Mouse (Mus musculus) G1E (cell line): ENCODE measurements around the gene Thrap3. TPM values are rescaled to one million over a fixed set of nuclear protein-coding genes. Genes with fewer than 3 reads are reported as not detected.
"Not testable (repeated sequence)": the region's sequence is repeated elsewhere in the genome, so short reads cannot be mapped to it uniquely, and the experiment has no call there.

Experiments used
- ATAC-seq: 2 replicates; pipeline ENCODE4 v1.8.0; 2016; ENCODE audit warnings: mild to moderate bottlenecking; ENCODE audit not compliant: insufficient number of reproducible peaks, poor library complexity, low FRiP score, severe bottlenecking; ENCODE audit errors: extremely low read depth
- DNase-seq: peaks from one replicate; pipeline ENCODE4 v3.0.0; 2012; ENCODE audit warnings: low spot score
- H3K27me3 ChIP-seq: 2 replicates; pipeline ENCODE4 v1.6.1; 2012; ENCODE audit warnings: mild to moderate bottlenecking, low read length, inconsistent platforms; ENCODE audit not compliant: insufficient read depth
- H3K36me3 ChIP-seq: replicated peaks from 2 replicates; pipeline ENCODE3; 2012; ENCODE audit warnings: mild to moderate bottlenecking, inconsistent platforms
- H3K4me1 ChIP-seq: 2 replicates; pipeline ENCODE4 v1.6.1; 2012; ENCODE audit warnings: low read depth, low read length, inconsistent platforms, mixed read lengths; ENCODE audit not compliant: insufficient read depth
- H3K4me3 ChIP-seq: 2 replicates; pipeline ENCODE4 v1.5.1; 2012; ENCODE audit warnings: low read depth, mild to moderate bottlenecking, inconsistent platforms, low read length, moderate library complexity, mixed read lengths
- H3K9me3 ChIP-seq: replicated peaks from 2 replicates; pipeline ENCODE4 v1.6.1; 2012; ENCODE audit warnings: inconsistent platforms
- CTCF ChIP-seq: IDR thresholded peaks from 2 replicates; pipeline ENCODE4 v1.5.1; 2012; ENCODE audit warnings: low read depth, low read length, inconsistent platforms, mixed read lengths
- GATA1 ChIP-seq: IDR thresholded peaks from 2 replicates; pipeline ENCODE4 v1.6.1; 2012; ENCODE audit warnings: borderline replicate concordance, low read length, inconsistent platforms, mixed read lengths
- GATA2 ChIP-seq: IDR thresholded peaks from 2 replicates; pipeline ENCODE4 v1.6.1; 2012; ENCODE audit warnings: low read depth, low read length, inconsistent platforms, borderline replicate concordance
- POLR2AphosphoS5 ChIP-seq: IDR thresholded peaks from 2 replicates; pipeline ENCODE4 v1.6.1; 2012; ENCODE audit warnings: low read depth, low read length, inconsistent platforms; ENCODE audit not compliant: insufficient replicate concordance
- TAL1 ChIP-seq: conservative IDR thresholded peaks from 2 replicates; pipeline ENCODE4 v1.6.1; 2012; ENCODE audit warnings: low read depth, low read length, inconsistent platforms, mixed read lengths
- polyA plus RNA-seq: library from polyadenylated mRNA; stranded (reverse); fragments of >175 nt; gene quantifications from 2 replicates; pipeline ENCODE4 v1.2.3, GENCODE M21; 2012
- total RNA-seq, 2 experiments: library from RNA; stranded (forward) in 1 of 2; stranded (reverse) in 1 of 2; fragments of 200-1000 nt in 1 of 2; fragments of >200 nt in 1 of 2; fragmentation: Nextera tagmentation in 1 of 2; gene quantifications; 2 replicates each; pipeline ENCODE4 v1.2.3; 2014 to 2017

Thrap3 gene
- total and polyA plus RNA-seq, 3 experiments, result 209 to 356 (median 305) TPM

GRCm38 (mm10) chr4:126222631-126223030 is 20.1 kb upstream of the Thrap3 start:
- no peak for ATAC-seq
- DNase-seq, result no peak
- Histone ChIP-seq H3K9me3 (no peaks in the 10 kb centered on the region), H3K4me1 (peaks cover 11% of the 10 kb centered on the region), H3K36me3 (no peaks in the 10 kb centered on the region), H3K27me3 (peaks cover 10% of the 10 kb centered on the region), H3K4me3 (no peak overlapping the region)
- no peak for TF ChIP-seq GATA1
- no peak for TF ChIP-seq POLR2AphosphoS5
- TF ChIP-seq TAL1, result no peak
- no peak for TF ChIP-seq GATA2
- no peak for TF ChIP-seq CTCF

DNA sequence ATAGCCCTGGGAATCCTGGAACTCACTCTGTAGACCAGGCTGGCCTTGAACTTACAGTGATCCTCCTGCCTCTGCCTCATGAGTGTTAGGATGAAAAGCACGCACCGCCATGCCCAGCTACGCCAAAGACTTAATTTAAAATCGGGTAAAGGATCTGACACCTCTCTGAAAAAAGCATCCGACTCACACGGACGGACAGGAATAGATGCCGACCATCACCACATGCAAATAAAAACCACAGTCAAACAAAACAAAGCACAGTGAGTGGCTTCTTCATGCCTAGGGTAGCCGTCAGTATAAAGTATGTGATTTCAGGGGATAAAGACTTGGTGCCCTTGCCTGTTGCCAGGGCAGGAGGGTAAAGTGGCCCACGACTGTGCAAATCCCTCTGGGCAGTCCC is 17.5 kb upstream of the Thrap3 start:
- TF ChIP-seq GATA2 (no peak), GATA1 (no peak)
- no peaks in the 10 kb centered on the region for H3K36me3 ChIP-seq
- DNase-seq (no peak), ATAC-seq (no peak)
- peaks cover 14% of the 10 kb centered on the region for H3K27me3 ChIP-seq
- H3K9me3 ChIP-seq, result no peaks in the 10 kb centered on the region
- no peak overlapping the region for H3K4me3 ChIP-seq
- H3K4me1 ChIP-seq, result no peaks in the 10 kb centered on the region

DNA sequence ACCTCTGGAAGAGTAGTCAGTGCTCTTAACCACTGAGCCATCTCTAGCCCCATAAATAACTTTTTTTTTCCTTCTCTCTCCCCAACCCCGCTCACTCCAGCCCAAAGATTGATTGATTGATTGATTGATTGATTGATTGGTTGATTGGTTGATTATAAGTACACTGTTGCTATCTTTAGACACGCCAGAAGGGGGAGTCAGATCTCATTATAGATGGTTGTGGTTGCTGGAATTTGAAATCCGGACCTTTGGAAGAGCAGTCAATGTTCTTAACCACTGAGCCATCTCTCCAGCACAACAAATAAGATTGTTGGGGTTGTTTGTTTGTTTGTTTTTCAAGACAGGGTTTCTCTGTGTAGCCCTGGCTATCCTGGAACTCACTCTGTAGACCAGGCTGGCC is 17.0 kb upstream of the Thrap3 start:
- H3K4me3 ChIP-seq, H3K36me3 ChIP-seq, H3K9me3 ChIP-seq, H3K4me1 ChIP-seq, ATAC-seq, DNase-seq: not testable (repeated sequence)
- peaks cover 17% of the 10 kb centered on the region for H3K27me3 ChIP-seq

DNA sequence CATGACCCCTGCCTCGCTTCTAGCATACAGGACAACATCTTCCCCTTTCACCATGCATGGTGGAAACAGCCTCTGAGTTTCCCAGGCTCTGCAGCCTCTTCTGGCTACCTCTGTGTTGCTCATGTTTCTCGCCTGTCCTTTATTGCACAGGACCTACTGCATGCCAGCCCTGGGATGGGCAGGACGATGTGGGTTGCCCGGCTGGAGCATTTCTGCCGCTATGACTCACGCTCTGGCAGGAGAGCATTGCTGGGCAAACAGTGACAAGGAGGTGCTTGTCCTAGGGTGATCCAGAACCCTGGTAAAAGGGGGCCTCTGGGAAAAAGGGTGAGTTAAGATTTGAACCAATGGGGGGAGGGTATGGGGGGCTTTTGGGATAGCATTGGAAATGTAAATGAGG is 15.2 kb upstream of the Thrap3 start:
- no peaks in the 10 kb centered on the region for H3K4me1 ChIP-seq
- DNase-seq (no peak), ATAC-seq (no peak)
- TF ChIP-seq CTCF (no peak), POLR2AphosphoS5 (no peak), TAL1 (no peak), GATA1 (no peak), GATA2 (no peak)
- no peak overlapping the region for H3K4me3 ChIP-seq
- H3K9me3 ChIP-seq, result no peaks in the 10 kb centered on the region
- H3K36me3 ChIP-seq, result no peaks in the 10 kb centered on the region
- H3K27me3 ChIP-seq, result peaks cover 24% of the 10 kb centered on the region

- no peaks in the 10 kb centered on the region for H3K9me3 ChIP-seq
- TF ChIP-seq TAL1, result no peak
- no peak for TF ChIP-seq GATA2
- no peak for TF ChIP-seq GATA1
- TF ChIP-seq CTCF, result no peak
- no peak for TF ChIP-seq POLR2AphosphoS5
- H3K27me3 ChIP-seq, result peaks cover 3% of the 10 kb centered on the region; the same call in 1 of the 2 replicates
- no peak overlapping the region for H3K4me3 ChIP-seq
- DNase-seq, result no peak
- ATAC-seq, result no peak
- no peaks in the 10 kb centered on the region for H3K36me3 ChIP-seq
- H3K4me1 ChIP-seq, result peaks cover 19% of the 10 kb centered on the region
These were observed 4.5 kb upstream of the Thrap3 start for GRCm38 (mm10) chr4:126207081-126207480.

DNA sequence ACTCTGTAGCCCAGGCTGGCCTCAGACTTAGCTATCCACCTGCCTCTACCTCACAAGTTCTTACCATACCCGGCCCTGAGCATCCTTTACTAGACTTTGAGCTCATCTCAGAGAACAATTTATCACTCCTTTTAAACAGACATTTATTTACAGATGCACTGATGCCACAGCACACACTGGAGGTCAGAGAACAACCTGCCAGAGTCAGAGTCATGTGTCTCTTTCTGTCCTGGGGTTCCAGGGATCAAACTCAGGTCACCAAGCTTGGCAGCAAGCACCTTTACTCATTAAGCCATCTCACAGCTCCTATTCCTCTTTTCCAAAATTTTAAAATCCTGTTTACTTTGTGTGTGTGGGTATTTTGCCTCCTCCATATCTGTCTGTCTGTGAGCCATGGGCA is 2.8 kb upstream of the Thrap3 start:
- H3K36me3 ChIP-seq, result peaks cover 5% of the 10 kb centered on the region
- H3K27me3 ChIP-seq, result no peaks in the 10 kb centered on the region
- H3K9me3 ChIP-seq, result no peaks in the 10 kb centered on the region
- H3K4me3 ChIP-seq, result no peak overlapping the region
- DNase-seq (no peak), ATAC-seq (no peak)
- TF ChIP-seq TAL1, result no peak
- TF ChIP-seq POLR2AphosphoS5, result no peak
- peaks cover 24% of the 10 kb centered on the region for H3K4me1 ChIP-seq

DNA sequence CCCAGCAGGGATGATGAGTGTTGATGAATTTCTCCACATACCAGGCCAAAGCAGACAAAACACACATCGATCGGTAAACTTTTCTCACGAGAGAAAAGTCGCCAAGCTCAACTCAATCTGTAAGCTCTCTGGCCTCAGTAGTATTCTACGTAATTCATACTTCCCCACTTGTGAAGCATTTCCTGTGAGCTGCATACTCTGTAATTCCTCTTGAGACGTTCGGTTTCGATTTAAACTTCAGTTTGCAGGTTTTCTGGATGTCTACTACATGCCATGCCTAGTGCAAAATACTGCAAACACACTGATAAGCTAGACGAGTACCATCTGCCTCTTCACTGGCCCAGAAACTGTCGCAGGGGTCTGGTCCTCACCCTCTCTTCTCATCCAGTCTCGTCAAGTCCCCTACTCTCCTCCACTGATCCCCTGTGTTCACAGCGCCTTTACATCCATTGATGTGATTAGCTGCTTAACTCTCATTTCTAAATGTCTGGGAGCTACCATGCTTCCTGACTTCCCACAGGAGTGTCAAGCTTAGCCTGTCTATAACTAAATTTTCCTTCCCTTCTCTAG is 2.2 kb upstream of the Thrap3 start:
- H3K27me3 ChIP-seq, result no peaks in the 10 kb centered on the region
- peaks cover 31% of the 10 kb centered on the region for H3K4me1 ChIP-seq
- H3K36me3 ChIP-seq, result peaks cover 11% of the 10 kb centered on the region
- TF ChIP-seq GATA1 (no peak), POLR2AphosphoS5 (no peak), CTCF (no peak), GATA2 (no peak), TAL1 (no peak)
- ATAC-seq (no peak), DNase-seq (no peak)
- no peak overlapping the region for H3K4me3 ChIP-seq
- H3K9me3 ChIP-seq, result no peaks in the 10 kb centered on the region
